Mouse (Mus musculus): Measurements from ENCODE around the gene Smcp.

- TF ChIP-seq POLR2A (IDR thresholded peaks at IDR 0.05; ENCODE audit: control insufficient read depth, extremely low read depth, insufficient read depth, low read length, poor library complexity) (no peak), CTCF (IDR thresholded peaks at IDR 0.05; ENCODE audit: borderline replicate concordance, control insufficient read depth, extremely low read depth, insufficient read depth, low read length, poor library complexity) (no peak)
These were observed 49.2 kb upstream of the Smcp start for GRCm38 (mm10) chr3:92637745-92638652.

Data from thymus, adult 2 months (tissue).